8 mouse cellular contexts compared by ENCODE assay signal in genomic region chr6:126940451-126940850, GRCm38 (mm10). TPM values are rescaled to one million over a fixed set of nuclear protein-coding genes. Genes with fewer than 3 reads are reported as not detected.
DNase-seq lines count a peak whose midpoint lies in the region; ATAC-seq lines count a peak whose summit lies in the region.

No protein-coding gene starts in this region.

- no peak overlapping the region for H3K27ac ChIP-seq in heart, embryonic 11.5 days (ENCODE audit: low read depth, low read length)
- no peak overlapping the region for H3K27ac ChIP-seq in embryonic facial prominence, embryonic 12.5 days
- no peak overlapping the region for H3K27ac ChIP-seq in intestine, embryonic 15.5 days
- H3K27ac ChIP-seq in midbrain, embryonic 13.5 days, result no peak overlapping the region

- H3K9ac ChIP-seq in heart, embryonic 11.5 days (ENCODE audit: low read depth, low read length), result peak overlapping the region; percentile 81; the same call in 1 of the 2 replicates
- H3K9ac ChIP-seq in embryonic facial prominence, embryonic 12.5 days, result peak overlapping the region; percentile 32
- peak overlapping the region; percentile 56; the same call in 1 of the 2 replicates for H3K9ac ChIP-seq in intestine, embryonic 15.5 days
- H3K9ac ChIP-seq in midbrain, embryonic 13.5 days (replicated peaks), result peak overlapping the region; percentile 57

- H3K4me2 ChIP-seq in heart, embryonic 11.5 days, result peak overlapping the region; percentile 96
- peak overlapping the region; percentile 90 for H3K4me2 ChIP-seq in embryonic facial prominence, embryonic 12.5 days (replicated peaks)
- peak overlapping the region; percentile 75 for H3K4me2 ChIP-seq in intestine, embryonic 15.5 days (replicated peaks)
- peak overlapping the region; percentile 96 for H3K4me2 ChIP-seq in midbrain, embryonic 13.5 days (replicated peaks)

- H3K9me3 ChIP-seq in heart, embryonic 11.5 days (replicated peaks; ENCODE audit: control insufficient read depth, low read length), result no peaks in the 10 kb centered on the region
- H3K9me3 ChIP-seq in embryonic facial prominence, embryonic 12.5 days, result no peaks in the 10 kb centered on the region
- H3K9me3 ChIP-seq in intestine, embryonic 15.5 days, result no peaks in the 10 kb centered on the region
- no peaks in the 10 kb centered on the region for H3K9me3 ChIP-seq in midbrain, embryonic 13.5 days

- no peak for ATAC-seq in heart, embryonic 11.5 days (replicated peaks; ENCODE audit: insufficient number of reproducible peaks, low FRiP score, low TSS enrichment)
- ATAC-seq in embryonic facial prominence, embryonic 12.5 days (ENCODE audit: insufficient number of reproducible peaks, insufficient read depth, low FRiP score, low TSS enrichment), result no peak
- no peak for ATAC-seq in intestine, embryonic 15.5 days
- ATAC-seq in midbrain, embryonic 13.5 days, result no peak
- ATAC-seq in inflammation-experienced regulatory T-cells, adult 6 months, result no peak

- peak overlapping the region; percentile 91 for H3K4me3 ChIP-seq in heart, embryonic 11.5 days (ENCODE audit: low read depth, low read length)
- peak overlapping the region; percentile 75 for H3K4me3 ChIP-seq in embryonic facial prominence, embryonic 12.5 days
- H3K4me3 ChIP-seq in intestine, embryonic 15.5 days (replicated peaks), result peak overlapping the region; percentile 66
- H3K4me3 ChIP-seq in midbrain, embryonic 13.5 days (replicated peaks), result peak overlapping the region; percentile 73

- no peaks in the 10 kb centered on the region for H3K27me3 ChIP-seq in heart, embryonic 11.5 days (ENCODE audit: control insufficient read depth, insufficient read depth, low read length)
- no peaks in the 10 kb centered on the region for H3K27me3 ChIP-seq in embryonic facial prominence, embryonic 12.5 days
- no peaks in the 10 kb centered on the region for H3K27me3 ChIP-seq in intestine, embryonic 15.5 days (replicated peaks)
- H3K27me3 ChIP-seq in midbrain, embryonic 13.5 days, result no peaks in the 10 kb centered on the region

- 1% methylated on average over 5 of the region's 5 CpGs for WGBS in heart, embryonic 11.5 days (ENCODE audit: insufficient replicate concordance)
- WGBS in embryonic facial prominence, embryonic 12.5 days, result 4% methylated on average over 5 of the region's 5 CpGs
- WGBS in intestine, embryonic 15.5 days, result 5% methylated on average over 5 of the region's 5 CpGs
- WGBS in midbrain, embryonic 13.5 days, result 3% methylated on average over 5 of the region's 5 CpGs

- 0 out of 2 replicates have a peak, but pooled peaks cover 2% of the 10 kb centered on the region for H3K36me3 ChIP-seq in heart, embryonic 11.5 days (ENCODE audit: control insufficient read depth, insufficient read depth, low read length)
- H3K36me3 ChIP-seq in embryonic facial prominence, embryonic 12.5 days, result peaks cover 7% of the 10 kb centered on the region; the same call in 1 of the 2 replicates
- no peaks in the 10 kb centered on the region for H3K36me3 ChIP-seq in intestine, embryonic 15.5 days
- peaks cover 26% of the 10 kb centered on the region for H3K36me3 ChIP-seq in midbrain, embryonic 13.5 days

- peaks cover 9% of the 10 kb centered on the region; the same call in 1 of the 2 replicates for H3K4me1 ChIP-seq in heart, embryonic 11.5 days (ENCODE audit: control insufficient read depth, insufficient read depth, low read length)
- H3K4me1 ChIP-seq in embryonic facial prominence, embryonic 12.5 days, result peaks cover 27% of the 10 kb centered on the region
- H3K4me1 ChIP-seq in intestine, embryonic 15.5 days (replicated peaks), result peaks cover 18% of the 10 kb centered on the region
- peaks cover 26% of the 10 kb centered on the region for H3K4me1 ChIP-seq in midbrain, embryonic 13.5 days (replicated peaks)

- no peak for DNase-seq in heart, adult 18-20 months
- DNase-seq in ES-CJ7 (ENCODE audit: low read depth, low spot score), result peak; percentile 51
- no peak for DNase-seq in thymus, adult 18-20 months

RNA-seq across cellular contexts. Expression of gene D6Wsu163e, which starts 0.7 kb away (rescaled TPM):
- 11.1 and 12.3 TPM in 2 replicates for polyA plus RNA-seq in heart, embryonic 11.5 days (2014; fragmentation: Nextera tagmentation; extraction: Ambion mirVana)
- total RNA-seq in heart, adult 18-20 months (2021), result 10 to 100 TPM; 11.2 to 13.9 TPM
- polyA plus RNA-seq in embryonic facial prominence, embryonic 12.5 days (2016; fragmentation: Nextera tagmentation; extraction: Ambion mirVana), result 15.5 and 16.0 TPM in 2 replicates
- polyA plus RNA-seq in intestine, embryonic 15.5 days (2015; fragmentation: Nextera tagmentation; extraction: Ambion mirVana), result 15.8 and 18.3 TPM in 2 replicates
- polyA plus RNA-seq in midbrain, embryonic 13.5 days (2015; fragmentation: Nextera tagmentation; extraction: Ambion mirVana), result 30.5 and 31.0 TPM in 2 replicates
- polyA plus RNA-seq in inflammation-experienced regulatory T-cells, adult 6 months (2017; shearing (Covaris generic)), result 10 to 100 TPM; 10.2 to 13.3 (median 13.1) TPM

RNA-seq across cellular contexts. Expression of gene Rad51ap1, which starts 1.1 kb away (rescaled TPM):
- polyA plus RNA-seq in heart, embryonic 11.5 days (2014; fragmentation: Nextera tagmentation; extraction: Ambion mirVana), result 39.4 and 50.2 TPM in 2 replicates
- total RNA-seq in heart, adult 18-20 months (2021), result under 1 TPM; 0.65 to 0.82 TPM
- 58.0 and 66.0 TPM in 2 replicates for polyA plus RNA-seq in embryonic facial prominence, embryonic 12.5 days (2016; fragmentation: Nextera tagmentation; extraction: Ambion mirVana)
- polyA plus RNA-seq in intestine, embryonic 15.5 days (2015; fragmentation: Nextera tagmentation; extraction: Ambion mirVana), result 39.9 and 56.3 TPM in 2 replicates
- polyA plus RNA-seq in midbrain, embryonic 13.5 days (2015; fragmentation: Nextera tagmentation; extraction: Ambion mirVana), result 25.8 and 30.0 TPM in 2 replicates
- 10 to 100 TPM in 1 of 3 experiments, 1 to 10 TPM in 2; 5.8 to 36.4 (median 6.2) TPM for polyA plus RNA-seq in inflammation-experienced regulatory T-cells, adult 6 months (2017; shearing (Covaris generic))

RNA-seq across cellular contexts. Expression of gene Dyrk4, which starts 18.8 kb away (rescaled TPM):
- polyA plus RNA-seq in heart, embryonic 11.5 days (2014; fragmentation: Nextera tagmentation; extraction: Ambion mirVana), result 0.11 TPM in 1 of 2 replicates, not detected in the other
- not detected for total RNA-seq in heart, adult 18-20 months (2021)
- polyA plus RNA-seq in embryonic facial prominence, embryonic 12.5 days (2016; fragmentation: Nextera tagmentation; extraction: Ambion mirVana), result 0.14 and 0.33 TPM in 2 replicates
- polyA plus RNA-seq in intestine, embryonic 15.5 days (2015; fragmentation: Nextera tagmentation; extraction: Ambion mirVana), result 0.06 TPM in 1 of 2 replicates, not detected in the other
- polyA plus RNA-seq in midbrain, embryonic 13.5 days (2015; fragmentation: Nextera tagmentation; extraction: Ambion mirVana), result 0.36 TPM in 1 of 2 replicates, not detected in the other
- under 1 TPM in 2 of 3 experiments, not detected in 1; 0.21 to 0.71 TPM for polyA plus RNA-seq in inflammation-experienced regulatory T-cells, adult 6 months (2017; shearing (Covaris generic))
